Mouse (Mus musculus) MEL (cell line): ENCODE results near the gene Gm20662. TPM values are rescaled to one million over a fixed set of nuclear protein-coding genes. Genes with fewer than 3 reads are reported as not detected.

Experiments
- DNase-seq: peaks from one replicate; pipeline ENCODE4 v3.0.0; 2011; ENCODE audit warnings: low read depth, low spot score
- H3K27ac ChIP-seq: 2 replicates; pipeline ENCODE4 v1.5.1; 2012; ENCODE audit warnings: low read depth, mild to moderate bottlenecking, control low read depth, low read length, moderate library complexity; ENCODE audit not compliant: control insufficient read depth
- H3K27me3 ChIP-seq, 2 experiments: fragments of 150-350 bp in 1 of 2; sonication (generic) in 1 of 2; 2 replicates each; pipeline ENCODE4 v1.6.1; 2012; ENCODE audit warnings: low read length in 2 of 2, mild to moderate bottlenecking in 2 of 2, improper control_type of control experiment in 1 of 2, moderate library complexity in 1 of 2; ENCODE audit not compliant: insufficient read depth in 2 of 2, control insufficient read depth in 1 of 2
- H3K36me3 ChIP-seq, 2 experiments: 2 replicates each; pipeline ENCODE4 v1.6.1; 2012 to 2014; ENCODE audit warnings: low read length in 2 of 2, improper control_type of control experiment in 1 of 2, inconsistent platforms in 1 of 2, mild to moderate bottlenecking in 1 of 2; ENCODE audit not compliant: insufficient read depth in 2 of 2, control insufficient read depth in 1 of 2
- H3K4me1 ChIP-seq, 2 experiments: fragments of 150-350 bp in 1 of 2; sonication (generic) in 1 of 2; 2 replicates each; pipeline ENCODE4 v1.6.1; 2012; ENCODE audit warnings: low read length in 2 of 2, improper control_type of control experiment in 1 of 2, mild to moderate bottlenecking in 1 of 2; ENCODE audit not compliant: insufficient read depth in 2 of 2, control insufficient read depth in 1 of 2
- H3K4me3 ChIP-seq, 2 experiments: fragments of 150-350 bp in 1 of 2; sonication (generic) in 1 of 2; 2 replicates each; pipeline ENCODE4 v1.5.1; 2012; ENCODE audit warnings: low read depth in 2 of 2, low read length in 2 of 2, mild to moderate bottlenecking in 2 of 2, moderate library complexity in 2 of 2, control low read depth in 1 of 2, improper control_type of control experiment in 1 of 2; ENCODE audit not compliant: control insufficient read depth in 1 of 2, insufficient read depth in 1 of 2
- H3K79me2 ChIP-seq: 2 replicates; pipeline ENCODE4 v1.6.1; 2012; ENCODE audit warnings: mild to moderate bottlenecking, low read length, moderate library complexity; ENCODE audit not compliant: control insufficient read depth, poor library complexity, insufficient read depth
- H3K9ac ChIP-seq: 2 replicates; pipeline ENCODE4 v1.6.1; 2012; ENCODE audit warnings: low read depth, mild to moderate bottlenecking, control low read depth, low read length, moderate library complexity; ENCODE audit not compliant: control insufficient read depth, poor library complexity, severe bottlenecking
- H3K9me3 ChIP-seq: fragments of 150-350 bp; sonication (generic); replicated peaks from 2 replicates; pipeline ENCODE4 v1.6.1; 2012; ENCODE audit warnings: mild to moderate bottlenecking, low read length, improper control_type of control experiment, moderate library complexity; ENCODE audit not compliant: insufficient read depth
- CHD1 ChIP-seq: IDR thresholded peaks from 2 replicates; pipeline ENCODE4 v1.6.1; 2012; ENCODE audit warnings: low read depth, mild to moderate bottlenecking, inconsistent platforms, low read length, improper control_type of control experiment
- CHD2 ChIP-seq: IDR thresholded peaks from 2 replicates; pipeline ENCODE4 v1.6.1; 2011; ENCODE audit warnings: low read length, improper control_type of control experiment
- CTCF ChIP-seq, 3 experiments: IDR thresholded peaks in 2 of 3; conservative IDR thresholded peaks in 1 of 3; 2 replicates each; pipeline ENCODE4 v1.5.1; 2011 to 2012; ENCODE audit warnings: low read length in 3 of 3, low read depth in 2 of 3, mild to moderate bottlenecking in 2 of 3, improper control_type of control experiment in 1 of 3, inconsistent platforms in 1 of 3, mixed read lengths in 1 of 3, moderate library complexity in 1 of 3; ENCODE audit not compliant: control insufficient read depth in 1 of 3, insufficient read depth in 1 of 3, poor library complexity in 1 of 3, severe bottlenecking in 1 of 3
- E2F4 ChIP-seq: IDR thresholded peaks from 2 replicates; pipeline ENCODE4 v1.6.1; 2011; ENCODE audit warnings: low read depth, low read length, improper control_type of control experiment, borderline replicate concordance
- ELF1 ChIP-seq: IDR thresholded peaks from 2 replicates; pipeline ENCODE4 v1.6.1; 2014; ENCODE audit warnings: low read depth, mild to moderate bottlenecking, inconsistent platforms, low read length, improper control_type of control experiment, moderate library complexity
- EP300 ChIP-seq, 2 experiments: IDR thresholded peaks; 2 replicates each; pipeline ENCODE4 v1.6.1; 2011; ENCODE audit warnings: improper control_type of control experiment in 2 of 2, low read length in 2 of 2, low read depth in 1 of 2, mild to moderate bottlenecking in 1 of 2
- ETS1 ChIP-seq: IDR thresholded peaks from 2 replicates; pipeline ENCODE4 v1.6.1; 2012; ENCODE audit warnings: low read depth, mild to moderate bottlenecking, inconsistent platforms, low read length, improper control_type of control experiment, moderate library complexity
- GATA1 ChIP-seq: IDR thresholded peaks from 2 replicates; pipeline ENCODE4 v1.6.1; 2011; ENCODE audit warnings: low read depth, low read length, improper control_type of control experiment
- HCFC1 ChIP-seq: IDR thresholded peaks from 2 replicates; pipeline ENCODE4 v1.6.1; 2012; ENCODE audit warnings: low read depth, mild to moderate bottlenecking, inconsistent platforms, low read length, improper control_type of control experiment, moderate library complexity
- MAFK ChIP-seq: IDR thresholded peaks from 2 replicates; pipeline ENCODE4 v1.6.1; 2011; ENCODE audit warnings: low read depth, mild to moderate bottlenecking, low read length, improper control_type of control experiment, borderline replicate concordance
- MAX ChIP-seq: IDR thresholded peaks from 2 replicates; pipeline ENCODE4 v1.6.1; 2011; ENCODE audit warnings: low read length, improper control_type of control experiment
- MAZ ChIP-seq: IDR thresholded peaks from 2 replicates; pipeline ENCODE4 v1.6.1; 2012; ENCODE audit warnings: low read depth, mild to moderate bottlenecking, inconsistent platforms, low read length, improper control_type of control experiment
- MEF2A ChIP-seq: IDR thresholded peaks from 2 replicates; pipeline ENCODE4 v1.6.1; 2014; ENCODE audit warnings: low read depth, mild to moderate bottlenecking, inconsistent platforms, low read length, improper control_type of control experiment; ENCODE audit not compliant: poor library complexity, insufficient replicate concordance, severe bottlenecking; ENCODE audit errors: extremely low read depth
- MXI1 ChIP-seq: IDR thresholded peaks from 2 replicates; pipeline ENCODE4 v1.6.1; 2011; ENCODE audit warnings: mild to moderate bottlenecking, low read depth, low read length, improper control_type of control experiment
- MYB ChIP-seq: IDR thresholded peaks from 2 replicates; pipeline ENCODE4 v1.6.1; 2011; ENCODE audit warnings: mild to moderate bottlenecking, low read depth, low read length, improper control_type of control experiment
- NELFE ChIP-seq: IDR thresholded peaks from 2 replicates; pipeline ENCODE4 v1.6.1; 2011; ENCODE audit warnings: low read depth, low read length, improper control_type of control experiment
- NRF1 ChIP-seq: IDR thresholded peaks from 2 replicates; pipeline ENCODE4 v1.6.1; 2014; ENCODE audit warnings: low read depth, mild to moderate bottlenecking, inconsistent platforms, low read length, improper control_type of control experiment, moderate library complexity; ENCODE audit not compliant: poor library complexity, insufficient read depth, severe bottlenecking
- POLR2A ChIP-seq, 2 experiments: IDR thresholded peaks; 2 replicates each; pipeline ENCODE4 v1.6.1; 2011 to 2012; ENCODE audit warnings: low read length in 2 of 2, mild to moderate bottlenecking in 2 of 2, control low read depth in 1 of 2, improper control_type of control experiment in 1 of 2, low read depth in 1 of 2, moderate library complexity in 1 of 2; ENCODE audit not compliant: control insufficient read depth in 1 of 2, insufficient read depth in 1 of 2, poor library complexity in 1 of 2
- RAD21 ChIP-seq: IDR thresholded peaks from 2 replicates; pipeline ENCODE4 v1.6.1; 2011; ENCODE audit warnings: mild to moderate bottlenecking, low read depth, low read length, improper control_type of control experiment
- RCOR1 ChIP-seq: IDR thresholded peaks from 2 replicates; pipeline ENCODE4 v1.6.1; 2012; ENCODE audit warnings: low read depth, mild to moderate bottlenecking, inconsistent platforms, low read length, improper control_type of control experiment
- SMC3 ChIP-seq: IDR thresholded peaks from 2 replicates; pipeline ENCODE4 v1.6.1; 2011; ENCODE audit warnings: low read depth, low read length, improper control_type of control experiment
- TAL1 ChIP-seq: IDR thresholded peaks from 2 replicates; pipeline ENCODE4 v1.6.1; 2012; ENCODE audit warnings: mild to moderate bottlenecking, inconsistent platforms, low read length, moderate library complexity, mixed read lengths
- TBP ChIP-seq: IDR thresholded peaks from 2 replicates; pipeline ENCODE4 v1.8.0; 2011; ENCODE audit warnings: low read depth, low read length, improper control_type of control experiment
- USF1 ChIP-seq: IDR thresholded peaks from 2 replicates; pipeline ENCODE4 v1.6.1; 2014; ENCODE audit warnings: low read depth, mild to moderate bottlenecking, inconsistent platforms, low read length, improper control_type of control experiment, moderate library complexity
- ZC3H11A ChIP-seq: IDR thresholded peaks from 2 replicates; pipeline ENCODE4 v1.6.1; 2012; ENCODE audit warnings: low read depth, mild to moderate bottlenecking, inconsistent platforms, low read length, improper control_type of control experiment
- ZKSCAN1 ChIP-seq: IDR thresholded peaks from 2 replicates; pipeline ENCODE4 v1.6.1; 2012; ENCODE audit warnings: low read depth, mild to moderate bottlenecking, inconsistent platforms, low read length, improper control_type of control experiment, moderate library complexity
- ZNF384 ChIP-seq: IDR thresholded peaks from 2 replicates; pipeline ENCODE4 v1.6.1; 2012; ENCODE audit warnings: low read depth, mild to moderate bottlenecking, inconsistent platforms, low read length, improper control_type of control experiment
- polyA plus RNA-seq, 2 experiments: library from polyadenylated mRNA; stranded (reverse) in 1 of 2; unstranded in 1 of 2; fragments of >175 nt in 1 of 2; fragments of >200 nt in 1 of 2; gene quantifications; 2 replicates each; pipeline versions ENCODE4 v1.2.1 to v1.2.4; 2012; ENCODE audit warnings: low replicate concordance in 2 of 2, low read depth in 1 of 2; ENCODE audit not compliant: insufficient read length in 2 of 2, insufficient read depth in 1 of 2, missing spikeins in 1 of 2
- total RNA-seq: library from RNA; depleted of rRNA; stranded (reverse); fragments of 300-350 nt; gene quantifications from 2 replicates; pipeline ENCODE4 v1.2.3, GENCODE M21; 2012

Gm20662 gene
- total and polyA plus RNA-seq, 3 experiments: 0.73 to 1.2 TPM; not detected in 1

DNA sequence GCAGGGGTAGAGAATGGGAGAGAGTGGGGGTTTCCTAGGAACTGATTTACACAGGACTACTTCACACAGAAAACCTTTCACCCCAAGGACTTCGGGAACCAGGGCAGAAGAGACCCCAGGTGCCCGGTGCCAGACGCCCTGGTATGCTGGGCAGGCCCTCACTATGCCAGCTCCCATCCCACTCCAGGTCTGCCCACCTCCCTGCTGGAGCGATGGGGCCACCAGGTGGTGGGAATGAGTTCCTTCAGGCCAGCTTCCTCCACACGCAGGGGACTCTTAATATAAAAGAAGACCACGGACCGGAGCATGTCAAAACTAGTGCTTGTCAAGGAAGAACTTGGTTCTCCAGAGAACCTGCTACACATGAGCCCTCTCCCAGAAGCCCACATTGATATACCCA is 71.0 kb downstream of the Gm20662 start:
- H3K4me1 ChIP-seq: no peaks in the 10 kb centered on the region
- TF ChIP-seq RAD21 (peak; percentile 0; the same call in 1 of the 2 replicates), SMC3 (0 out of 2 replicates have a peak, but pooled peaks have one; percentile 12), GATA1 (no peak), CTCF (IDR thresholded peaks at IDR 0.05 in 2 of 3, conservative IDR thresholded peaks at IDR 0.05 in 1 of 3; ENCODE audit: control insufficient read depth in 1 of 3, insufficient read depth in 1 of 3, low read depth in 2 of 3, low read length in 3 of 3, poor library complexity in 1 of 3, severe bottlenecking in 1 of 3) (peak in 2 of 3 experiments; percentile 16 to 26; a peak in 3 of 6 replicates)
- no peaks in the 10 kb centered on the region for H3K9me3 ChIP-seq
- DNase-seq: no peak
- H3K9ac ChIP-seq: no peak overlapping the region
- H3K4me3 ChIP-seq: no peak overlapping the region
- H3K36me3 ChIP-seq: no peaks in the 10 kb centered on the region; a peak in 1 of 4 replicates
- H3K27me3 ChIP-seq: no peaks in the 10 kb centered on the region
- H3K79me2 ChIP-seq: no peaks in the 10 kb centered on the region
- H3K27ac ChIP-seq: no peak overlapping the region

DNA sequence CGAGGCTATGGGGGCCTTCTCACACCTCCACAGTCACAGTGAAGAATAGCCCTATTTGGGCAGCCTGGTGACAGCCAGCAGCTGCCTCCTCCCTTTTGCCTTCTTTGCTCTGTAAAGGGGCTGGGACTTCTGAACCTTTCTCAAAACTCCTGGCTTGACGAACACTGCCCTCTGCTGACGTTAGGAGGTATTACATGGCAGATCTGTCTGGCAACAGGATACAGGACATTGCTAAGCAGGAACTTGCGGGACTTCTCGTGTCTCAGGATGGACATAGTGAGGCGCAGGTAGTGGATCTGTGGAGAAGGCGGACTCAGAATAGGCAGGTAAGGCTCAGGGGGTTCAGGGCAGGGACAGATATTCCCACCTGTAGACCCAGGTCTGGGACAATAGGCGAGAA is 71.8 kb downstream of the Gm20662 start:
- no peaks in the 10 kb centered on the region for H3K79me2 ChIP-seq
- H3K9ac ChIP-seq: no peak overlapping the region
- no peak overlapping the region for H3K4me3 ChIP-seq
- H3K9me3 ChIP-seq: no peaks in the 10 kb centered on the region
- H3K4me1 ChIP-seq: no peaks in the 10 kb centered on the region
- peak; percentile 90 for DNase-seq
- no peak overlapping the region for H3K27ac ChIP-seq
- TF ChIP-seq ELF1 (no peak), MXI1 (no peak), RAD21 (peak; percentile 85), POLR2A (IDR thresholded peaks at IDR 0.05; ENCODE audit: control insufficient read depth in 1 of 2, insufficient read depth in 1 of 2, low read depth in 1 of 2, low read length in 2 of 2, poor library complexity in 1 of 2) (no peak), SMC3 (peak; percentile 86), CHD2 (no peak), E2F4 (no peak), TAL1 (no peak), NELFE (no peak), ZC3H11A (peak; percentile 80), MAZ (no peak), ETS1 (no peak), CTCF (IDR thresholded peaks at IDR 0.05 in 2 of 3, conservative IDR thresholded peaks at IDR 0.05 in 1 of 3; ENCODE audit: control insufficient read depth in 1 of 3, insufficient read depth in 1 of 3, low read depth in 2 of 3, low read length in 3 of 3, poor library complexity in 1 of 3, severe bottlenecking in 1 of 3) (peak; percentile 82 to 99 (median 95)), EP300 (IDR thresholded peaks at IDR 0.05; ENCODE audit: low read depth in 1 of 2, low read length in 2 of 2) (no peak), RCOR1 (no peak), HCFC1 (no peak), MYB (no peak), ZNF384 (no peak), TBP (no peak), MAFK (no peak), ZKSCAN1 (no peak), CHD1 (no peak), NRF1 (no peak), MEF2A (no peak), MAX (no peak), USF1 (no peak)
- TF ChIP-seq, all 39 proteins: peak for 4
- Histone ChIP-seq H3K36me3 (no peaks in the 10 kb centered on the region; a peak in 1 of 4 replicates), H3K27me3 (no peaks in the 10 kb centered on the region)
